Mouse (Mus musculus) ES-Bruce4 (cell line): ENCODE data around the gene Slc22a23.

ENCODE experiments used
- CTCF ChIP-seq: IDR thresholded peaks from one replicate; pipeline ENCODE4 v1.8.1; 2011; ENCODE audit warnings: low read depth, low read length
- EP300 ChIP-seq: IDR thresholded peaks from 2 replicates; pipeline ENCODE4 v1.6.1; 2011; ENCODE audit warnings: low read depth, low read length; ENCODE audit not compliant: insufficient read depth
- POLR2A ChIP-seq: IDR thresholded peaks from one replicate; pipeline ENCODE4 v1.8.1; 2011; ENCODE audit warnings: low read length; ENCODE audit not compliant: insufficient read depth

DNA sequence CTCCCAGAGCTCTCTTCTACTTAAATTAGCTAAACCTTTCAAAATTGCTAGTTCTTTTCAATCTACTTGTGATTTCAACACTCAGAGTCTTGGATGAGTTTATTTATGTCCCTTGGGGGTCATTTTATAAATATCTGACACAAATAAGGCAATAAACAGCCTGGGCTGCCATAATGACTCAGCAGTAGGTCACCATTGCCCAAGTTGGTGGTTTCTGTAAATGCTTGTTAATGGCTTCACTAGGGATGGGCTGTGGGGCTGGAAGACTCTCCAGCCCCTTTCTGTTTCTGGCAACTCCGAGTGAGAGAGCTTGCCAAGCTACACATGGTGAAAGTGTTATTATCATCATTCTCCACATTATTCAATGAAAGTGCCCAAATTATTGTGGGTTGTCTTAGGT is 20.2 kb upstream of the Slc22a23 start:
- TF ChIP-seq CTCF (no peak), EP300 (no peak), POLR2A (no peak)
